Mouse (Mus musculus): ENCODE measurements around the gene Tha1. TPM values are rescaled to one million over a fixed set of nuclear protein-coding genes. Genes with fewer than 3 reads are reported as not detected.
A peak's percentile ranks its signal among the peaks of the same experiment; 100 is the strongest.

Gene Tha1
- polyA plus RNA-seq (2012; rRNA removed): 11.5 and 12.4 TPM in 2 replicates

DNA sequence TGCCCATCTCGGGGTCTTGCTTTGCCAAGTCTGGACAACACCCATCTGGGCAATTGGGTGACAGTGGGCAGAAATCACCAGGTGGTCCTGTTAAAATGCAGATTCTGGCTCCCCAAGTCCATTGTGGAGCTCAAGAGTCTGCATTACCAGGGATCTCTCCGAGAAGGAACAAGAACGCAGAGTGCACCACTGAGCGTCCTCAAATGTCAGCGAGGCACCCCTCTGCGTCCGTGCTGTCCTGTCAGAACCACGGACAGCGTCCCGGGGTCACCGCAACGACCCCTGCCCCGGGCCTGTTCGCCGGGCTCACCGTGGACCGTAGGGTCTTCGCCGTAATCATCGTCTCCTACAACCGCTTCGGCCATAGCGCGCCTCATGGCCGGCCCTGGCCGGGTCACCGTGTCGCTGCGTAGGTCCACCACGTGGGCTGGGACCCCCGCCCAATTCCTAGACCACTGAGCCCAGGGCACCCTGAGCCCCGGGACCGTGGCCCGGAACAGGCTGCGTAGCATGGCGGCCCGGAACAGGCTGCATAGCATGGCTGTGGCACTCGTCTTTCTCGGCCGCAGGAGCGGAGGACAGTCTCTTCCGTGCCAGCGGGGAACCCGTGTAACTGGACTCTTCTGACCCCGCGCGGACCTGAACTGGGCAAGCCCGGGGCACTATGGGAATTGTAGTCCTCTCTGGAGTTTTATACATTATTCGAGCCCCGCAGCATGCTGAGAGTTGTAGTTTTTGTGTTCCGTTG lies at the start of gene Tha1:
Gene Tha1, minus strand, starts transcription at position 621 of the 748 bp plus-strand sequence.
- H3K4me1 ChIP-seq (ENCODE audit: control insufficient read depth, insufficient read depth, low read length): peaks cover 20% of the 10 kb centered on the region
- TF ChIP-seq POLR2A (IDR thresholded peaks at IDR 0.05; ENCODE audit: borderline replicate concordance, insufficient read depth, low read length) (peak; percentile 77), CTCF (IDR thresholded peaks at IDR 0.05; ENCODE audit: borderline replicate concordance, insufficient read depth, low read depth, low read length) (no peak)
- peak within 1 kb of the TSS; percentile 89 for H3K27ac ChIP-seq (ENCODE audit: insufficient read depth, low read length)
- peak within 1 kb of the TSS; percentile 66 for H3K4me3 ChIP-seq (replicated peaks; ENCODE audit: insufficient read depth, low read depth, low read length)
- no peaks in the 10 kb centered on the region for H3K27me3 ChIP-seq (ENCODE audit: control insufficient read depth, insufficient read depth, low read length)
- peak; percentile 86 to 90 for DNase-seq
- WGBS: 1% methylated on average over 51 of the region's 51 CpGs

- Histone ChIP-seq H3K4me1 (ENCODE audit: control insufficient read depth, insufficient read depth, low read length) (peaks cover 2% of the 10 kb centered on the region; the same call in 1 of the 2 replicates), H3K27ac (ENCODE audit: insufficient read depth, low read length) (no peak overlapping the region), H3K4me3 (replicated peaks; ENCODE audit: insufficient read depth, low read depth, low read length) (no peak overlapping the region), H3K27me3 (ENCODE audit: control insufficient read depth, insufficient read depth, low read length) (no peaks in the 10 kb centered on the region)
- no peak for DNase-seq
- TF ChIP-seq CTCF (IDR thresholded peaks at IDR 0.05; ENCODE audit: borderline replicate concordance, insufficient read depth, low read depth, low read length) (no peak), POLR2A (IDR thresholded peaks at IDR 0.05; ENCODE audit: borderline replicate concordance, insufficient read depth, low read length) (no peak)
- 9% methylated on average over 5 of the region's 5 CpGs for WGBS
Observed at GRCm38 (mm10) chr11:117919211-117919610, 45.9 kb upstream of the Tha1 start.

- H3K27ac ChIP-seq (ENCODE audit: insufficient read depth, low read length): no peak overlapping the region
- WGBS: 50% methylated on average over 11 of the region's 11 CpGs
- TF ChIP-seq CTCF (IDR thresholded peaks at IDR 0.05; ENCODE audit: borderline replicate concordance, insufficient read depth, low read depth, low read length): no peak
- TF ChIP-seq POLR2A (IDR thresholded peaks at IDR 0.05; ENCODE audit: borderline replicate concordance, insufficient read depth, low read length): no peak
Observed at GRCm38 (mm10) chr11:117918541-117918940, 45.3 kb upstream of the Tha1 start.

DNA sequence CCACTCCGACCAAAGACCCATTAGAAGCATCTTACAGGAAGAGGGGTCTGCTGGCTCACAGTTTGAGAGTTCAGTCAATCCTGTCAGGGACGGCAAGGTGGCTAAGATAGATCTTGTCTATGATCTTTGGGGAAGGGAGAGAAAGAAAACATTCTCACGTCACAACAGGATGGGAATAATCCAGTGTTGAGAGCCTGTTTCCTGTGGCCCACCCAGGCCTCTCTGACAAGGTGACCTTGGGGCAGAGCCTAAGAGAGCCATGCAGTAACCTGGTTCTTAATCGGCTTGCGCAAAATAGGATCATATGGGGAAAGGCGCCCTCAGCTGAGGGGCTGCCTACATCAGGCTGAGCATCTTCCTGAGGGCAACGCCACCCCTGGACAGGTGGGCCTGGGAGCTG lies 42.6 kb upstream of the Tha1 start:
- TF ChIP-seq POLR2A (IDR thresholded peaks at IDR 0.05; ENCODE audit: borderline replicate concordance, insufficient read depth, low read length) (no peak), CTCF (IDR thresholded peaks at IDR 0.05; ENCODE audit: borderline replicate concordance, insufficient read depth, low read depth, low read length) (no peak)
- DNase-seq: no peak
- no peak overlapping the region for H3K27ac ChIP-seq (ENCODE audit: insufficient read depth, low read length)
- H3K27me3 ChIP-seq (ENCODE audit: control insufficient read depth, insufficient read depth, low read length): no peaks in the 10 kb centered on the region
- no peaks in the 10 kb centered on the region; the same call in 1 of the 2 replicates for H3K4me1 ChIP-seq (ENCODE audit: control insufficient read depth, insufficient read depth, low read length)
- no peak overlapping the region for H3K4me3 ChIP-seq (replicated peaks; ENCODE audit: insufficient read depth, low read depth, low read length)
- 98% methylated on average over 7 of the region's 7 CpGs for WGBS

More at GRCm38 (mm10) chr11:117918541-117918940, 45.3 kb upstream of the Tha1 start:
- no peak for DNase-seq
- Histone ChIP-seq H3K4me3 (replicated peaks; ENCODE audit: insufficient read depth, low read depth, low read length) (no peak overlapping the region), H3K4me1 (ENCODE audit: control insufficient read depth, insufficient read depth, low read length) (peaks cover 2% of the 10 kb centered on the region; the same call in 1 of the 2 replicates), H3K27me3 (ENCODE audit: control insufficient read depth, insufficient read depth, low read length) (no peaks in the 10 kb centered on the region)

GRCm38 (mm10) chr11:117915341-117915740 lies 42.1 kb upstream of the Tha1 start:
- no peak for DNase-seq
- H3K27me3 ChIP-seq (ENCODE audit: control insufficient read depth, insufficient read depth, low read length): no peaks in the 10 kb centered on the region
- peak; percentile 44 for TF ChIP-seq CTCF (IDR thresholded peaks at IDR 0.05; ENCODE audit: borderline replicate concordance, insufficient read depth, low read depth, low read length)
- TF ChIP-seq POLR2A (IDR thresholded peaks at IDR 0.05; ENCODE audit: borderline replicate concordance, insufficient read depth, low read length): no peak
- no peaks in the 10 kb centered on the region; the same call in 1 of the 2 replicates for H3K4me1 ChIP-seq (ENCODE audit: control insufficient read depth, insufficient read depth, low read length)
- 45% methylated on average over 1 of the region's 1 CpGs for WGBS
- no peak overlapping the region for H3K27ac ChIP-seq (ENCODE audit: insufficient read depth, low read length)
- H3K4me3 ChIP-seq (replicated peaks; ENCODE audit: insufficient read depth, low read depth, low read length): no peak overlapping the region

DNA sequence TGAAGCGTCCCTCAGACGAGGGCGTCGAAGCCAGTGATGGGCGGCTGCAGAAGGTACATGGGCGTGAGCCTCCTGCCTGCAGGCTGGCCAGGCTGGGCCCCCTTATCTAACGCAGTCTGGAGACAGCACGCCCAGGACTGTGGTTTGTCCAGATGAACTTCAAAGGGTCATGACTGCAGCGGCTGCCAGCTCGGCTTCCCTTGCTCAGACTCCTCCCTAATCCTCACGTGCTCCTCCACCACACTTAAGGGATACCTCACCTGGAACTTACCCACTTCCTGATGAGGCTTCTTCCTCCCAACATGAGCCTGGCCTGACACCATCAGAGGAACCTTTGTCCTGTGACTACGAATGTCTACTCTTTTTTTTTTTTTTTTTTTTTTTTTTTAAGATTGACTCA lies 41.2 kb upstream of the Tha1 start:
- no peaks in the 10 kb centered on the region for H3K27me3 ChIP-seq (ENCODE audit: control insufficient read depth, insufficient read depth, low read length)
- no peak overlapping the region for H3K4me3 ChIP-seq (replicated peaks; ENCODE audit: insufficient read depth, low read depth, low read length)
- TF ChIP-seq CTCF (IDR thresholded peaks at IDR 0.05; ENCODE audit: borderline replicate concordance, insufficient read depth, low read depth, low read length) (no peak), POLR2A (IDR thresholded peaks at IDR 0.05; ENCODE audit: borderline replicate concordance, insufficient read depth, low read length) (no peak)
- WGBS: 85% methylated on average over 12 of the region's 12 CpGs
- H3K27ac ChIP-seq (ENCODE audit: insufficient read depth, low read length): no peak overlapping the region
- H3K4me1 ChIP-seq (ENCODE audit: control insufficient read depth, insufficient read depth, low read length): no peaks in the 10 kb centered on the region; the same call in 1 of the 2 replicates
- DNase-seq: no peak

- H3K4me3 ChIP-seq (replicated peaks; ENCODE audit: insufficient read depth, low read depth, low read length): no peak overlapping the region
- H3K27ac ChIP-seq (ENCODE audit: insufficient read depth, low read length): no peak overlapping the region
- 38% methylated on average over 13 of the region's 13 CpGs for WGBS
- DNase-seq: peak; percentile 34 to 51
- no peaks in the 10 kb centered on the region for H3K4me1 ChIP-seq (ENCODE audit: control insufficient read depth, insufficient read depth, low read length)
- no peaks in the 10 kb centered on the region for H3K27me3 ChIP-seq (ENCODE audit: control insufficient read depth, insufficient read depth, low read length)
- TF ChIP-seq POLR2A (IDR thresholded peaks at IDR 0.05; ENCODE audit: borderline replicate concordance, insufficient read depth, low read length) (no peak), CTCF (IDR thresholded peaks at IDR 0.05; ENCODE audit: borderline replicate concordance, insufficient read depth, low read depth, low read length) (peak; percentile 76)
Observed at GRCm38 (mm10) chr11:117912684-117913352, 39.5 kb upstream of the Tha1 start.
